Mouse (Mus musculus): Measurements from ENCODE around the gene Kcne4. TPM values are rescaled to one million over a fixed set of nuclear protein-coding genes. Genes with fewer than 3 reads are reported as not detected.

Gene Kcne4
- polyA plus RNA-seq, 1 experiment from 2014 or later, result 0.07 TPM

DNA sequence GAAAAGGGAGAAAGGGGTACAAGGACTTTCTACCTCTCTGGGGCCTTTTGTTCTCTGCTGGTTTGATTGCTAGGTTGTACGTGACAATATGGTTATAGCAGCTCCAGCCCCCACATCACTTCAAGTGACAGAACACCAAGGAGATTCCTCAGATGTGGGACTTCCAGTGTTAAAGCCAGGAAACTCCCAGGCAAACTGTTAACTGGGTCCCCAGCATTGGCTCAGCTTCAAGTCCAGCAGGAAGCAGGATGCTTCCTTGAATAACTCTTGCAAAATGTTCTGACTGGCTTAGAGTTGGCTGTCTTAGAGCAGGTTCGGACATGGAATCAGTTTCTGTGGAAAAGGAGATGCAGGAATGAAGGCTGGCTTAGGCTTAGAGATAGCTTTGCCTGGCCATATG lies 47.3 kb downstream of the Kcne4 start:
- no peak for ATAC-seq
- no peak overlapping the region for H3K27ac ChIP-seq
- H3K4me1 ChIP-seq, result no peaks in the 10 kb centered on the region
- no peak overlapping the region for H3K4me3 ChIP-seq
- 52% methylated on average over 2 of the region's 2 CpGs for WGBS (ENCODE audit: insufficient replicate concordance)
- no peaks in the 10 kb centered on the region for H3K36me3 ChIP-seq
- no peak overlapping the region for H3K4me2 ChIP-seq
- H3K9me3 ChIP-seq (replicated peaks), result no peaks in the 10 kb centered on the region
- H3K27me3 ChIP-seq (replicated peaks), result no peaks in the 10 kb centered on the region
- no peak overlapping the region for H3K9ac ChIP-seq

GRCm38 (mm10) chr1:78864351-78864750 lies 47.8 kb downstream of the Kcne4 start:
- 53% methylated on average over 6 of the region's 6 CpGs for WGBS (ENCODE audit: insufficient replicate concordance)
- H3K27ac ChIP-seq, result no peak overlapping the region

GRCm38 (mm10) chr1:78864799-78865346 lies 48.3 kb downstream of the Kcne4 start:
- no peak overlapping the region for H3K4me3 ChIP-seq
- H3K27me3 ChIP-seq (replicated peaks), result no peaks in the 10 kb centered on the region
- no peaks in the 10 kb centered on the region for H3K9me3 ChIP-seq (replicated peaks)
- H3K27ac ChIP-seq, result no peak overlapping the region
- 69% methylated on average over 4 of the region's 4 CpGs for WGBS (ENCODE audit: insufficient replicate concordance)
- H3K36me3 ChIP-seq, result no peaks in the 10 kb centered on the region
- no peaks in the 10 kb centered on the region for H3K4me1 ChIP-seq
- H3K4me2 ChIP-seq, result no peak overlapping the region
- no peak for ATAC-seq
- H3K9ac ChIP-seq, result no peak overlapping the region

More at GRCm38 (mm10) chr1:78864351-78864750, 47.8 kb downstream of the Kcne4 start:
- Histone ChIP-seq H3K9ac (no peak overlapping the region), H3K4me2 (no peak overlapping the region), H3K9me3 (replicated peaks) (no peaks in the 10 kb centered on the region), H3K4me1 (no peaks in the 10 kb centered on the region), H3K4me3 (no peak overlapping the region), H3K36me3 (no peaks in the 10 kb centered on the region), H3K27me3 (replicated peaks) (no peaks in the 10 kb centered on the region)
- ATAC-seq, result no peak

- no peaks in the 10 kb centered on the region for H3K4me1 ChIP-seq
- H3K27ac ChIP-seq, result no peak overlapping the region
- no peak overlapping the region for H3K4me2 ChIP-seq
- no peaks in the 10 kb centered on the region for H3K27me3 ChIP-seq (replicated peaks)
- H3K9me3 ChIP-seq (replicated peaks), result no peaks in the 10 kb centered on the region
- 77% methylated on average over 5 of the region's 5 CpGs for WGBS (ENCODE audit: insufficient replicate concordance)
- no peaks in the 10 kb centered on the region for H3K36me3 ChIP-seq
- H3K4me3 ChIP-seq, result no peak overlapping the region
- ATAC-seq, result no peak
- no peak overlapping the region for H3K9ac ChIP-seq
These were observed 49.4 kb downstream of the Kcne4 start for GRCm38 (mm10) chr1:78865991-78866390.

DNA sequence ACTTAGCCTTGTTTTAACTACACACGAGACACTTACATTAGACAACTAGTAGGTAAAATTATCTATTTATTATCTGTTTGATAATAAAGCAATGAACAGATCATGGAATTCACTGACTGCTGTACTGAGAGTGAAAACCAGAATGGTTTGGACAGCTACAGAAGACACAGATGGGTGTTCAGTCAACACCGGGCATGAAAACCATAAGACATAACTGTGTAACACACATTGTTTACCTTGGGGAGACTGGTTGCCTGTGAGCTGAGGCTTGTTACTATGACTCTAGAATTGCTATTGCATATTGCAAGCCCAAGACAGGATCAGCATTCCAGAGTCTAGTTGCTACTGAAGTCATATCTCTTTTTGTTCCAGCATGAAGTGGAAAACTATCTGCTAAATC lies 49.9 kb downstream of the Kcne4 start:
- H3K27me3 ChIP-seq (replicated peaks), result no peaks in the 10 kb centered on the region
- 67% methylated on average over 2 of the region's 2 CpGs for WGBS (ENCODE audit: insufficient replicate concordance)

More for the DNA sequence above, 49.9 kb downstream of the Kcne4 start:
- Histone ChIP-seq H3K4me1 (no peaks in the 10 kb centered on the region), H3K9me3 (replicated peaks) (no peaks in the 10 kb centered on the region), H3K9ac (no peak overlapping the region), H3K4me3 (no peak overlapping the region), H3K4me2 (no peak overlapping the region), H3K36me3 (no peaks in the 10 kb centered on the region), H3K27ac (no peak overlapping the region)
- no peak for ATAC-seq

Other genes with a start within 250 kb of the Kcne4 start
- 29.8 and 30.5 TPM in 2 replicates for gene Acsl3, start 158.9 kb upstream of the Kcne4 start, polyA plus RNA-seq (2016; fragmentation: Nextera tagmentation; extraction: Ambion mirVana)
- 1.1 and 1.7 TPM in 2 replicates for gene Utp14b, start 158.7 kb upstream of the Kcne4 start, polyA plus RNA-seq (2016; fragmentation: Nextera tagmentation; extraction: Ambion mirVana)